Mouse (Mus musculus): ENCODE measurements at regions not wholly inside any gene's neighbourhood (a gene's known extent, or its start where the extent isn't known, plus 50 kb on each side); places are given as distances from the start of the nearest gene placed in this dataset.

GRCm38 (mm10) chr4:67539466-67539865, 712.1 kb downstream of the Tlr4 start:
- TF ChIP-seq ZC3H11A (IDR thresholded peaks at IDR 0.05; ENCODE audit: low read depth, low read length) (no peak), CTCF (IDR thresholded peaks at IDR 0.05 in 2 of 3, conservative IDR thresholded peaks at IDR 0.05 in 1 of 3; ENCODE audit: control insufficient read depth in 1 of 3, insufficient read depth in 1 of 3, low read depth in 2 of 3, low read length in 3 of 3, poor library complexity in 1 of 3, severe bottlenecking in 1 of 3) (no peak), POLR2A (IDR thresholded peaks at IDR 0.05; ENCODE audit: control insufficient read depth in 1 of 2, insufficient read depth in 1 of 2, low read depth in 1 of 2, low read length in 2 of 2, poor library complexity in 1 of 2) (no peak), RCOR1 (IDR thresholded peaks at IDR 0.05; ENCODE audit: low read depth, low read length) (no peak), POLR2AphosphoS5 (IDR thresholded peaks at IDR 0.05; ENCODE audit: borderline replicate concordance, low read depth, low read length) (no peak), MAX (IDR thresholded peaks at IDR 0.05; ENCODE audit: low read length) (no peak), EP300 (IDR thresholded peaks at IDR 0.05; ENCODE audit: low read depth in 1 of 2, low read length in 2 of 2) (no peak), E2F4 (IDR thresholded peaks at IDR 0.05; ENCODE audit: borderline replicate concordance, low read depth, low read length) (no peak), ELF1 (IDR thresholded peaks at IDR 0.05; ENCODE audit: low read depth, low read length) (no peak)

All from MEL (cell line).